Mouse (Mus musculus) olfactory bulb, adult 2 months (tissue): ENCODE measurements at regions not wholly inside any gene's neighbourhood (a gene's known extent, or its start where the extent isn't known, plus 50 kb on each side); places are given as distances from the start of the nearest gene placed in this dataset.

Experiments used
- H3K27ac ChIP-seq: fragments of 200-500 bp; 2 replicates; pipeline ENCODE4 v1.5.1; 2012; ENCODE audit warnings: low read depth, low read length; ENCODE audit not compliant: insufficient read depth
- H3K4me1 ChIP-seq: fragments of 200-500 bp; 2 replicates; pipeline ENCODE4 v1.6.1; 2012; ENCODE audit warnings: low read length; ENCODE audit not compliant: control insufficient read depth, insufficient read depth
- H3K4me3 ChIP-seq: fragments of 200-500 bp; 2 replicates; pipeline ENCODE4 v1.5.1; 2012; ENCODE audit warnings: mild to moderate bottlenecking, low read depth, low read length, moderate library complexity; ENCODE audit not compliant: insufficient read depth
- CTCF ChIP-seq: fragments of 200-500 bp; IDR thresholded peaks from 2 replicates; pipeline ENCODE4 v1.5.1; 2012; ENCODE audit warnings: low read depth, mild to moderate bottlenecking, low read length, moderate library complexity; ENCODE audit not compliant: insufficient read depth
- POLR2A ChIP-seq: fragments of 200-500 bp; IDR thresholded peaks from 2 replicates; pipeline ENCODE4 v1.6.1; 2012; ENCODE audit warnings: mild to moderate bottlenecking, low read depth, low read length, moderate library complexity; ENCODE audit not compliant: insufficient read depth
- WGBS: fragments of 180-500 bp; shearing (Covaris S2); methylation state at CpG from one replicate; pipeline ENCODE4 v1.1.7; 2018; 5-methylcytosine and 5-hydroxymethylcytosine counted together

DNA sequence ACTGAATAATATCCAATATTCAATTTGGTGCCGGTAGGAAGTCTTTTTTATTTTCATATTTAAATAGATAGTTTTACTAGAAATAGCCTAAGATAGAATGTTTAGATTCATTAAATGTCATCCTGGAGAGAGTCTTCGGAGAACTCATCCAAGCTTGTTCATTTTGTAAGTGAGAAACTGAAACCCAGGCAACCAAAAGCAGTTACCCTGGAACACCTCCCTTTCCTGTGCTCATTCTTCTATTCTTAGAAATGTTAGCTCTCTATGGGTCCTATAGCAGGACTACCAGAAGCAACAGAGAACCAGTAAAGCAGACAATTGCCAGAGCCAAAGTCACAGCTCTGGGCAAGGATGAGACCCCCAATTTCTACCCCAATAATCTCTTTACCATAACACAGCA, 60.9 kb upstream of the Trp63 start:
- Histone ChIP-seq H3K4me3 (no peak overlapping the region), H3K27ac (no peak overlapping the region), H3K4me1 (no peaks in the 10 kb centered on the region)
- no peak for TF ChIP-seq POLR2A
- 31% methylated on average over 2 of the region's 2 CpGs for WGBS

DNA sequence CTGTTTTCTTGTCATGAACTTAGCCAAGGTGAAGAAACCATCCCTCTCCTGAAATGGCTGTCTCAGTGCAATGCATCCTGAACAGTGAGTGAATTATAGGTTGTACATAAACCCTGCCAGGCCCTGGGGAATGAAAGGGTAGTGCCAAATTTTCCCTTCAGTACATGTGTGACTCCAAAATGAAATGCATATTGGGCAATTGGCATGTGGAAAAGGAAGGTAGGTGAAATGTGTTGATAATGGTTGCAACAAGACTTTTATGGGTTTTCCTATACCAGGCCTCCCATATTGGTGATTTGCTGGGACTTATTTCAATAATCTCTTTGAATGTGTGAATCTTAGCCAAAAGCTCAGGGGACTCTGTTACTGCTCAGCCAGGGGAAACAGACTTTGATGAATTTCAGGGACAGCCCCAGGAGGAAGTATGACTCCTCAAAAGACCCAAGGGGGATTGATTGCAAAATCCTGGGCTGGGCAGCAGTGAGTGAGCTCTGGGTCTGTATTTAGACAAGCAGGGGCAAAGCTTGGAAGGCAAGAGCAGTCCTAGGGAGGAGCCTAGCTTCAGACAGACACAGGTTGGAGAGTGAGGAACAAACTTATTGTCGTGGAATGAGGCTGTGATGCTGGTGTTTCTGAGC, 59.5 kb upstream of the Trp63 start:
- Histone ChIP-seq H3K4me3 (no peak overlapping the region), H3K4me1 (no peaks in the 10 kb centered on the region), H3K27ac (no peak overlapping the region)
- 92% methylated on average over 1 of the region's 1 CpGs for WGBS
- TF ChIP-seq CTCF, result no peak

DNA sequence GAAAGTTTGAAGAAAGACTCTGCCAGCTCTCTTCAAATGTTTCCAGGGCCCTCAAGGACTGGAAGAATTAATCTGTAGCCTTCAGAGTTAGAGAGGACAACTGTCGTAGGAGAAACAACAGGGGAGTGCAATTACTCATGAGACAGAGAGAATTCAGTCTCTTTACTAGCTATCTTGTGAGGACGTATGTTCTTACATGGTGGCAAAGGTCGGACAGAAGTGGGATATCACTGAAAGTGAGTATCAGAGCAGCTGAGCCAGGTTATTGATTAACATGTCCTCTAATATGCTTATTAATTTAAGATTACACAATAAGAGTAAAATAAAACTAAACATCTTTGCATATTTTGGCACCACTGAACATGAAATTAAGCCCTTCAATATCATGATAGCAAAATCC, 53.8 kb upstream of the Trp63 start:
- H3K4me1 ChIP-seq, result no peaks in the 10 kb centered on the region
- TF ChIP-seq POLR2A, result no peak
- TF ChIP-seq CTCF, result no peak
- no peak overlapping the region for H3K27ac ChIP-seq
- H3K4me3 ChIP-seq, result no peak overlapping the region
- 84% methylated on average over 3 of the region's 3 CpGs for WGBS

DNA sequence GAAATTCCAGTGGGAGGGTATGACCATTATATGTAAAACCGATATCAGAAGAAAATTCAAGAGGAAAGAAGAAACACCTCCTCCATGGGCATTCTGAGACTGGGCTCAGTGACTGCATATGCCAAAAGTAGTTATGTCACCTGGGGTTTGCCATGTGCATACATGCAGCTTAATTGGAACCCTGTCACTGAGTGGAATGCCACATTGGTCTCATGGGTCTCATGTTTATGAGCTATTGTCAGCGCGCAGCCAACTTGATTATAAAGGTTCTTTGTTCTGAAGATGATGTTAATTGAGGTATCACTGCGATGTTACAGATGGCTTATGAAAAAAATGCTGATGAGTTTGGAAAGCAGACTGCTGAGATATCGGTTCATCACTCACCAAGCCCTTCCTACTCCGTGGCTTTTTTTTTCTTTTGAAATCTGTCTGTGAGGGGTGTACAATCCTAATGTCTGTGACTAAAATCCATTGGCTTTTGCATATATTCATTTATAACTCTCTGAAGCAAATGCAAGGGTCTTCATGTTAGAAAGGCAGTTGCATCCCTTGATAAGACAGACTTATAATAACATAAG, 52.3 kb upstream of the Trp63 start:
- H3K4me3 ChIP-seq, result no peak overlapping the region
- no peak for TF ChIP-seq CTCF
- TF ChIP-seq POLR2A, result no peak
- 84% methylated on average over 6 of the region's 6 CpGs for WGBS
- no peaks in the 10 kb centered on the region for H3K4me1 ChIP-seq
- no peak overlapping the region for H3K27ac ChIP-seq
